Mouse (Mus musculus) retina, postnatal 7 days (tissue): ENCODE measurements around the gene H6pd.
A peak's percentile ranks its signal among the peaks of the same experiment; 100 is the strongest.

Experiments
- DNase-seq: peaks from one replicate; pipeline ENCODE4 v3.0.0-alpha.2; 2012; ENCODE audit warnings: low read depth, low spot score

H6pd gene

DNA sequence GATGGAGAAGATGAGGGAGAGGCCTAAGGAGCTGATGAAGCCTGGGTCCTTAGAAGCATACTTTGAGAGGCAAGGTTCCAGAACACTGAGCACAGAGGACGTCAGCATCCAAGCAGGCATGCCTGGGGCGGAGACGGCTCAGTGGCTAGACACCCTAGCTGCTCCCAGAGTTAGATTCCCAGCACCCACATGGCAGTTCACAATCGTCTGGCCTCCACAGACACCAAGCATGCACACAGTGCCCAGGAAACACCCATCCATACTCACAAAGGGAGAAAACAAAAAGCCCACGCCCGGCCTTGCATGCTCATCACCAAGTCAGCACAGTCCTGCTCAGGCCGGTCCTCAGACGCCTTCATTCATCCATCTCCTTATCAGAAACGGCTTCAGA, 9.3 kb downstream of the H6pd start:
- no peak for DNase-seq

DNA sequence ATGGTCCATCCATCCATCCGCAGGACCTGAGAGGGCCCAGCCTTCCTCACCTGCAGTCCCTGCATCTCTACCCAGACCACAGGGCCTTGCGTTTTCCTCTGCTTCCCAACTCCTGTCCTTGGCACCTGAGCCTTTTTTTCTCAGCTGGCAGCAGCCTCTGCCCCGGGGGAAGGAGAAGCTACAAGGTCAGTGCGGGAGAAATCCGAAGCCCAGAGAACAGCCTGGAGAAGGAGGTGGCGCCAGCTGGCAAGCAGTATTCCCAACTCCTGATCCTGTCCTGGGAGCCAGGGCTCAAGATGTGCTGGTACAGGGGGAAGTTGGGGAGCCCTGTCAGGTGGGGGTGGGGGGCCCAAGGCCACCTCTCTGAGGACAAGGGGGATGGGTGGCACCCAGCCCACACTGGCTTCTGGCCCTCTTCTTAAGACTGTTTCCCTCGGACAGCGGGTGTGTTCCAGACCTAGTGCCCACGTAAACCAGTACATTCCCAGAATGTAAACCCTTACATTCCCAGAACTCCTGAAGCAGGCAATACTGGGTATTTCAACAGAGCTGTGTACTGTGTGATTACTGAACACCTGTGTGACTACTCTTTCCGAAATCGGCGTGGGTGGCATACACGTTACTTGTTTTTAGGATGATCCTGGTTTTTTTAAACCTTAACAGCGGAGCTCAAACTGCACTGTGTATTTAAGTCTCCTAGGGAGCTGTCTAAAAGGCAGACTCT, 9.9 kb downstream of the H6pd start:
- no peak for DNase-seq

DNA sequence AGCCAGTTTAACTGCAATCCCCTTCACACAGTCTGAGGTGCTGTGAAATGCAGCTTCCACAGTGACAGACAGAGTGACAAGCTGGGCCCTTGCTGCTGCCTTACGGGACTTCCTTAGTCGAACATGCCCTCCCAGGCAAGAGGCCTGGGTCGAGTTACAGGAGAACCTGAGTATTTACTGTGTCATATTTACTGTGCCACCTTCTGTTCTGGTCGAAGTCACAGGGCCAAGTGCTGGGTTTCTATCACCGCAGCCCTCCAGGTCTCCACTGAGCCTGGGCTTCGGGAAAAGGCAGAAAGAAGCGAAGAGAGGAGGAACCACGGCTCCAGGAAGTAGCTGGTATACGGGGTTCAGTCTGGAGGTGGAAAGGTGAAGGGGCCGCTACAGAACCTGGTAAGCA, 10.8 kb downstream of the H6pd start:
- DNase-seq: no peak

DNA sequence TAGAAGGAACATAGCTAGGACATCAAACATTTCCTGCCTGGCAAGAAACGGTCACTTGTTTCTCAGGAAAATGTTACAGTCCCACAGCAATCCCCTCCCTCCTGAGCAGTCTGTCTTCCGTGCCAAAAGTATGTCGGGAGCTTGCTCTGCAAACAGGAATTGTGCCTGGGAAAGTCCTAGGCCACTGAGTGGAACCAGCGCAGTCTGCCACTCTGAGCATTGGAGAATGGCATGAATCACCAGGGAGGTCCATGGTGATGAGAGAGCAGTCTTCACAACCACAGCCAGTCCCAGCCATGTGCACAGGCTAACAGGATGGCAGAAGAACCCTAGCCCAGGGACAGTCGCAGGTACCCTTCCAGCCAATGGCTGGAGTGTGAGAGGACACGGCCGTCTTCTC, 12.4 kb downstream of the H6pd start:
- DNase-seq: no peak

DNA sequence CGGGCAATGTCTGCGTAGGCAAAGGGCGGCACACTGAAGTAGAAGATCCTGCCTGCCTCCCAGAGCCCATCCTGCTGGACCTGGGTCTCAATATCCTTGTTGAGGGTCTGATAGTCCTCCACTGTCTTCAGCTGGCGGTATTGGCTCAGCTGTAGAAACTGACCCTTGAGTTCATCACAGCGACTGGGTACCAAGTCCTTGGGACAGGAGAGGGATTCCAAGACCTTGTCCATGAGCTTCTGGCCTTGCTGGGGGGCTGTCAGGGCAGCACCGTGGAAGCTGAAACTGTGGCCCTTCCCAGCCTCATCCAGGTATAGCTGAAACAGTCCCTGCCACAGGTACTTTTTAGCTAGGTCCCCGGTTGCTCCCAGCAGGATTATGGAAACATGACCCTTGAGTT, 12.9 kb downstream of the H6pd start:
- no peak for DNase-seq

DNA sequence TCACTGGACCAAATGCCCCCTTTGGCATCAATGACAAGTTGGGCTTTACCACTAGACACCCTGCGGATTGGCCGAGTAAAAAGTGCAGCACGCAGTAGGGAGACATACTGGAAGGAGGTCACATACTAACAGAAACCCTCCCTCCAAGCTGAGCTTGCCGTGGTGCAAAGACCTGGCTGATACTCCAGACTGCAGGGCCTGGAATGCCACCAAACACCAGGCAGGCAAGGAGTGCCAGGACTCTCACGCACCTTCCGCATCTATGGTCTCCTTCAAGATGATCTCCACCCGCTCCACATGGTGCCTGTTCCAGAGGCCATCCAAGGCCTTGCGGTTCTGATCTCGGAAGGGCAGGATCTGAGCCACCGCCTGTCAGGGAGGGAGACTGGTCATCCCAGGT, 14.6 kb downstream of the H6pd start:
- DNase-seq: no peak

DNA sequence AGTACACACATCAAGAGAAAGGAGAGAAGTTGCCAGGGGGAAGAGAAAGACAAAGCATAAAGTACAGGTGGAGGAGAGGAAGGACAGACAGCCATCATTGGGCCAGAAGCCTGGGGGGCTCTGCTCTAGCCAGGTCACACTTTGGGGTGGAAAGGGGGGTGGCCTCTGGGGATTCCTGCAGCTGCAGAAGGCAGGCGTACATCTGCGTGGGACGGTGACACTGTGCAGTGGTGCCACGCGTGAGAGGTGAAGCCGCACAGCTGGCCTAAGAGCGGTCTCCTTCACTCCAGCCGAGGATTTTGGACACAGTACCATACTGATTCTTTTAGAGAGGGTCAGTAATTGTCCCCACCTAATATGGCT, 16.2 kb downstream of the H6pd start:
- DNase-seq: no peak

DNA sequence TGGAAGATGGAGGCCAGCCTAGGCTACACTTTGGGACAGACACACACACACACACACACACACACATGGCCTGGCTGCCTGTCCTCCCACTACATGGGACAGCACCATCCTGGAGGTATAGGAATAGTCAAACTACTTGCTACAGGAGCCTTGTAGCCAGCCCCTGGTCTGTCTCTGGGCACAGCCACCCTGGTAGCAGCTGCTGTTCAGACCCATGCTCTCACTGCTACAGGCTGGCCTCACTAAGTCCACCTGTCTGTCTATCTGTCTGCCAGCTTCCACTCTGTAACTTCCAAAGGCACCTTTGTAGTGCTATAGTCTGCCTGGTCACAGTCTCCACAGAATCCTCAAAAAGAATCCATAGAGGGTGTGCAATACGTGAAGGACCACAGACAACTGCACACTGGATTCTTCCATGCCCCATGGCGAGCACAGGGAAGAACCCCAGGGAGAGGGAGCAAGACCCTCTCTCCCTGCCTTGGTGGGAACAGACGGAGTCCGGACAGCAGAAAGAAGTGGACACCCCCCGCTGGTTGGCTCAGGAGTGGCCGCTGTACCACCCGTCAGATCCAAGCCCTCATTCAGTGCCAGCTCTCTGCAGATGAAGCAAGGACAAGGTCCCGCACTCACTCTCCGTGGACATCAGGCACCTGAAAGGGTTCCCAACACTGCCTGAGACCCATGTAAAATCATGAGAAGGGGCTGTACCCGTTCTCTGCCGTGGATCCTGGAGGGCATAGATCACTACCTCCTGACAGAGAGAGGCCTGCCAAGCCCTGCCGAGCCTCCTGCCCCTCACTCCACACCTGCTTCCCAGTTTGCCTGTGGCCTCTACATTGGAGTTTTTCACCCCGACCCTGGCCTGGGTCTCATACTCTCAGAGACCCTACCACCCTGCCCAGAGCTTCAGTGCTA, 16.8 kb downstream of the H6pd start:
- DNase-seq: no peak

DNA sequence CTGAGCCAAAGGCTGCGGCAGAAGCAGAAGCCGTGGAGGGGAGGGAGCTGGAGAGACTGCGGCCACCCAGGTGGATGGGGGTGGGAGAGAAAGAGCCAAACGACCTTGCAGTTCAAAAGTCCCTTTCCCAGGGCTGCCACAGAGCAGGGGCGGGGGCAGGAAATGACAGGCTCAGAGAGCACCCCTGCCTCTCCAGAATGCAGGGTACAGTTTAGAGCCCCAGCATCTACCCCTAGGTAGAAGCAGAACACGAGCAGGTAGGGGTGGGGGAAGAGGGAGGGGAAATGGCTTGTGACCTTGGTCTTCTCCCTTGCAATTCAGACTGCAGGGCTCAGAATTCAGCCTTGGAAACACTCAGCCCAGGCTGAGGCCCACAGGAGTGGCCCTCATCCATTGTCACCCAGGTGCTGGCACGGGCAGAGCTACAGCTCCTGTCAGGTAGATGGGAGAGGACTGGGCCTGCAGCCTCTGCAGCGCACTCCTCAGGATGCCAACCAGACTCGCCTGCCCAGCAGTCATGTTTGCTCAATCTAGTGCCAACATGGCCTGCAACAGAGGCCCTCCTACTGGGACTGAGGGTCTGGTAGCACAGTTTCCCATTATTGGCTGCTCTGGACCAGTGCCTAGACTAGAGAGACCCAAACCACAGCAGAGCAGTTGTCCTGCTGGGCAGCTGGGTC, 17.7 kb downstream of the H6pd start:
- no peak for DNase-seq

DNA sequence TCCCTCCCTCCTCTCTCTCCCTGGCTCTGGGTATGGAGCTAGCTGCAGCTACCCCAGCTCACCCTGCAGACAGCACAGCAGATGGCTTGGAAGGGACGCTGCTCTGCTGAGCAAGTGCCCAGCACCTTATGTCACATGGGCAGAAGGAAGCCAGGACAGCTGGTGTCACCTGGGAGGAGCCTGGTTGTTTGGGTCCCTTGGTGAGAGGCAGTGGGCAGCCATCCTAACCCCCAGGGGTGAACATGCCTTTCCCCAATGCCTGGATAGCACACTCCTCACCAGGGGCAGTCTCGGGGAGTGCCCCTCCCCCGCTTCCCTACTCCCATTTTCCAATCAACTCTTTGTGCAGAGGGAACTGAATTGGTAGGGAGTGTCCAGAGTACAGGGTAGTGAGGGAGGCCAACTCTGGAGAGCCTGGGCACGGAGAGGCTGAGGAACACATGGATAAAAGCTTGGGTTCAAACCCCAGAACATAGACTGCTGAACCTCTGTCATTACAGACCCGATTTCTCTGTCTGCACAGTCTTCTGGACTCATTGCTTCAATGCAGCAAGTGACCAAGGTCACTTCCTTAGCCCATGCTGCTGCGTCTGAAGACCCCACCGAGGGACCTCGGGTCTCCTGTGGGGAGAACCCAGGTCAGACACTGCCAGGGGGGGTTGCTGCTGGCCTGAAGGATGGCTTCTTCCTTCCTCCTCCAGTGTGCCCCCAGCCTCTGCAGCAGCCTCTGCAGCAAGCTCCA, 18.4 kb downstream of the H6pd start:
- peak; percentile 57 for DNase-seq

DNA sequence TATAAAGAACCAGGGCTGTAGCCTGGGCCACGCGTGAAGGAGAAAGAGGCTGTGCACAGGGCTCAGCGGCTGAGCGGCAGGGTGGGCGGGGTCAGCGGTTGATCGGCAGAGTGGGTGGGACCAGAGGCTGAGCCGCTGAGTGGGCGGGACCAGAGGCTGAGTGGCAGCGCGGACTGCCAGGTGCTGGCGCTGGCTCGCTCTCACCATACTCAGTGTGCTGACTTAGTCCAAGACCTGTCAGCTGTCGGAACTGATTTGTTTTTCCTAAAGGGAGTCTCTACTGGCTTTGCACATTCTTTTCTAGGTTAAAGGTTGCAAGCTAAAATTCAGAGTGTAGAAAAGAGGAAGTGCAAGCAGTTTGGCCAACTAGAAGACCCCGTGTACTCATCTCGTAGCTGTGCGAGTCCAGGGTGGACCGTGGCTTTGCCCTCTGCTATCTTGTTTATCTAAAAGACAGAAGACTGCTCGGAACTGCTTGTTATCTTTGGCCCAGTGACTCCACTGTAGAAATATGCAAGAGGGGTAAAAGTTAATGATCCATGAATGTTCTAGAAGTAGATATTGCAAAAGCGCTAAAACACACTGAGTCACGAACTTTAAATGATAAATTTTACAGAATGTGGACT, 19.8 kb downstream of the H6pd start:
- DNase-seq: peak; percentile 75

DNA sequence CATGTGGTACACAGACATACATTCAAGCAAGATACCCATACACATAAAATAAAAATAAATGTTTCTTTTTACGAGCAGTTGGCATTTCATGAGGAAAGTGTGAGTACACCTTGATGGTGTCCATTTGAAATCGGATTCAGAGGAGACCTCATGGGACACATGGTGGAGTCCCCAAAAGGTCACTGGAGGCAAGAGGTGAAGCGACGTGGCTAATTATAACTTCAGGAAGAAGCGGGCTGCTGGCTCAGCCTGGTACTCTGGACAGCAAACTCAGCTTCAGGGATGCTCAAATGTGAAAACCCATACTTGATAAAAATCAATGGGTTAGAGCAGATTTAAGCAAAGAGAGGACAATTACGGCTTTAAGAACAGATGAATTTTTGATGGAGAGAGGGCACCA, 20.5 kb downstream of the H6pd start:
- no peak for DNase-seq

DNA sequence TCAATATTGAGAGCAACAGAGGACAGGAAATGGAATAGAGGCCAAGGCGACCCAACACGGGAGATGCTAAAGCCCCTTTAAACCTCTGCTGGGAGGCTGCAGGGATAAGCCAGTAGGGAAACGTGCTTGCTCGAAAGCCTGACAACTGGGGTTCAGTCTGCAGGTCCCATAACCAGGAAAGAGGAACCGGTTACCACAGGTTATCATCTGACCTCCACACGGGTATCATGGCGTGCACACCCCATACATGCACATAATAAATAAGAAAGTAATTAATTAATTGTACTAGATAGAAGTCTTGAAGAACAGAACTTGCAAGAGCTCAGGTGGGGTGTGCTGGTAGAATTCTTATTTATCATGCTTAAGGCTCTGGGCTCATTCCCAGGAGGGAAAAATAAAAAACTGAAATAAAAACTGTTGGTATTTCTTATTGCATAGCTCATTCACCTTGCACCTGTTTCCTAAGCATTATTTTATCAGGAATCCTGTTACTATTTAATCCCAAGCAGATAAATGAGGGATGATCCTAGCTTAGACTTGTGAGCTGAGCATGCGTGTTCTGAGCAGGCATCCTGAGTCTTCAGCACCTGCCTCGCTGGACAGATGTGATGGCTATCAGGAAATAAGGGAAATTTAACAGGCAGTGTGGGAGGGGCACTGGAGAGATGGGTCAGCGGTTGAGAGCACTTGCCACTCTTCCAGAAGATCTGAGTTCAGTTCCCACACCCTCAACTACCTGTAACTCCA, 22.0 kb downstream of the H6pd start:
- DNase-seq: peak; percentile 61

DNA sequence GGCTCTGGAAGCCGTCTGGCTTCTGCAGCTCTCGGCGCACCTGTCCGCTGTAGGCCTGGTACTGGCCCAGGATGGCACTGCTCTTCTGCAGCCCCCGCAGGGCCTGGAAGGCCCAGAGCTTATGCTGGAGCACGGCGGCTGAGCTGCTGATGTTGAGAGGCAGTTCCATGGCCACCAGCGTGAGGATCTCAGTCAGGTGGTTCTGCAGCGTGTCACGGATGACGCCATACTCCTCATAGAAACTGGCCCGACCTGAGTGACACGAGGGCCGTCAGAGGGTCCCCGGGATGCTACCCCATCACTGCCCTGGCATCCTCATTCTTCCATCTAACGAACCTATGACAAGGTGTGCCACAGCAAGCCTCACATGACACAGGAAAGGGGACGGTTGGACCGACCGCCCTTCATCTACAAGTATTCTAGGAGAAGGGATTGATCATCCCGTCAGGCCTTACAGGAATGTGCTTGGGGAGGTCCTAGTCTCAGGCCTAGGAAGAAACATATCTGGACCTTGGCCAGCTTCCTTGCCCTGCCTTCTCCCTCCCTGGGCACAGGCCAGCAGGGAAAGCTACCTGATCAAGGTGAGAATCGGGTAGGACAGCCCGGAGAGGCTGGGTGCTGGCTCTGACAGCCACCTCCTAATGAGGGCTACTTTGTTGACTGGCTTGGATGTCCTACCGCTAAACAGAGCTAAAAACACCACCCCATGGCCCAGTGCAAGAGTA, 24.7 kb downstream of the H6pd start:
- DNase-seq: no peak

DNA sequence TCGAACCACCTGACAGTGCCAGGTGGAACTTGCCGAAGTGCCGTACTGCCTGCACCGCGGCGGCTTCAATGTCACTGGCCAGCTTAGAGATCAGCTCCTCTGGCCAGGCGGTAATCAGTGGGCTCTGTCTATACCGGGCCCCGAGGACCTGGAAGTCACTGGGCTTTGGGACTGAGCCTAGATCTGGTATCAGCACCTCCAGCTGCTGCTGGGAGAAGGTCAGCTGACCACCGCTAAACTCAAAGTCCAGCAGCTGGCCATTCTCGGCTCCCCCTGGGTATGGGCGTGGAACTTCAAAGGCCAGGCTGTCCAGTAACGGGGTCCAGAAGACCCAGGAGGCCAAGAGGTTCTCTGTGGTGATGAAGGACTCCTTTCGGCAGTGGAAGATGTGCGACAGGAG, 26.7 kb downstream of the H6pd start:
- no peak for DNase-seq

DNA sequence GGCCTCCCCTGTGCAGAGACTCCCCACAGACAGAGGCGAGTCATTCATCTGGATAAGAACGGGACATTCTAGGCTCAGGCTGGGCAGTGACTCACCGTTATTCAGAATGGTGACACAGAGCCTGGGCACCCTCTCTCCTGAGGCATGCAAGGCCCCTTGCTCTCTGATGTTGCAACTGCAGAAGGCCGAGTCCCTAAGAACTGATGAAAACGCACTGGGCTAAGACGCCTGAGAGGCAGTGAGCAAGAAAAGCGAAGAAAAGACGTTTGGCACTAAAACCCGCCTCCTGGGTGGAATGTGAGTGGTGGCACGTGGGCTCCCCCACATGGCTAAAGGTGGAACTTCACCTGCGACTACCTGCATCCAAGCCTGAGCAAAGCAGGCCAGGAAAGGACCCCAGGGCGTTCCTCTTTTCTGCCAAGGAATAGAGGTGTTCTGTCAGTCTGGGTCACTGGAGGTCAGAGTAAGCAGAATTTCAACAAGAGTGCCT, 29.0 kb downstream of the H6pd start:
- peak; percentile 69 for DNase-seq

DNA sequence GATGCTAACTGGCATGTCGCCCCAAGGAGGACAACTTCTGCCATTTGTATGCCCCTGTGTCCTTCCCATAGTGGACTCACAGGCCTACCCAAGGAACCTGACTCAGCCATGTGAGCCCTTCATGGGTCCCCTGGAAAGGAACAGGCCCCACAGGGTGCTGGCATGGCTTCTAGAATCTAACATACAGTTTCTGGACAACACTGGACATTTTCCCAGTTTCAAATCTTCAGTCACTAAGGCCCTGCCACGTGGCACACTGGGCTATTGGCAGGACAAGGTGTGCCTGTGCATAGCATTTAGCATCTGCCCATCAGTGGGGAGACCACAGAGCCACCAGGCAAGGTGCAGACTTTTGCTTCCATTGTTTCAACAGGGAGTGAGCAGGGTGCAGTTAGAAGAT, 30.0 kb downstream of the H6pd start:
- DNase-seq: no peak

DNA sequence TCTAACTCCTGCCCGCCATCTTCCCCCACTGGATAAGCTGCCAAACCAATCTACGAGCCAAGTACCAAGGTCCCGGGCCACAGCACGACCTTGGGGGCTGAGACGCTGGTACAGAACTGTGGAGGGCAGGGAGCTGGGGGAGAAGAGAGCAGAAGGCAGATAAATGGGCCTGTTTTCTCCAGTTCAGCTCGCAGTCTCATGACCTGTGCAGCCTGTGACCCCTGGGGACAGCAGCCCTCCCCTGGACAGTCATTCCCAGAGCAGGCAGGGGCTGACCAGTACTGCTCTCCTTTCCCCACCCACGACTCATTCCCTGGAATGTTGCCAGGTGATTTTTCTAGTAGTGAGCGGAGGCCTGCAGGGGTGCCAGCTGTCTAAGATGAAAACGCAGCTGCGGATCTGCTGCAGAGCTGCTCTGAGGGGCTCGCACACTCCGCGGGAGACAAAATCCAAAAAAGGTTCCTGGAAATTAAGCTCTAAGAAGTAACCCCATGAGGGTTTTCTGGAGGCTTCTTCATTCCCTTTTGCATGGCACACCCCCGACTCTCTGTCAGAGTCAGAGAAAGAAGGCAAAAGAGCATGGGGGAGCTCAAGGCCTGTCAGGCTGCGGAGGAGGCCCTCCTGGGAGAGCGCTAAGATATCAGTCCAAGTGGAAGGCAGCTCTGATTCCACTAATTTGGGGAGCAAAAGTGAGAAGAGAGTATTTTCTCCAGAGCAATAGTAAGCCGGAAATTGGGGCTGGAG, 30.9 kb downstream of the H6pd start:
- no peak for DNase-seq

DNA sequence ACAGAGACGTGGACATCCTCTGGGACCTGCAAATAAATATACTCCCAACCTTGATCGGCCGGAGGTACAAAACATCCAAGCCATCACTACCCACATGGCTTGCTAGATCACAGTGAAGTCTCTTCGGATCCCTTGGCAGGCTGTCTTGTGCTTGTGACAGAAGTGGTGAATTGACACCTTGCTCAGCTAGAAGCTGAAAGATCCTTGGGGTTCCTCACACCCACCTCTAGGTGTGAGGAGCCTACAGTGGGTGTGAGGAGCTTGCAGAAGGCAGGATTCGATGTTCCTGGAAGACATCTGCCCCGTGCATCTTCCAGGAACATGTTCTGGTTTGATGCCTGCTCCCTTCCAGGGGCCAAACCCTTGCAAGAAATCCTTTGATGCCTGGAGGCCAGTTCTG, 31.6 kb downstream of the H6pd start:
- no peak for DNase-seq
